Mouse (Mus musculus): ENCODE measurements at regions not wholly inside any gene's neighbourhood (a gene's known extent, or its start where the extent isn't known, plus 50 kb on each side); places are given as distances from the start of the nearest gene placed in this dataset.

GRCm38 (mm10) chr14:58842196-58842886 lies 300.4 kb downstream of the 1700129C05Rik start:
- Histone ChIP-seq H3K27ac (ENCODE audit: insufficient read depth, low read length) (no peak overlapping the region), H3K4me1 (ENCODE audit: control insufficient read depth, insufficient read depth, insufficient read length) (no peaks in the 10 kb centered on the region), H3K4me3 (ENCODE audit: extremely low read depth, insufficient read depth, insufficient read length) (no peak overlapping the region), H3K36me3 (ENCODE audit: control insufficient read depth, insufficient read depth, low read length) (no peaks in the 10 kb centered on the region), H3K27me3 (ENCODE audit: control insufficient read depth, insufficient read depth, low read length) (no peaks in the 10 kb centered on the region)
- DNase-seq (ENCODE audit: low read depth in 1 of 2, low spot score in 2 of 2): no peak
- TF ChIP-seq POLR2A (IDR thresholded peaks at IDR 0.05; ENCODE audit: low read depth, low read length) (no peak), CTCF (IDR thresholded peaks at IDR 0.05; ENCODE audit: extremely low read depth, insufficient read depth, insufficient read length, insufficient replicate concordance) (no peak)
- 89% methylated on average over 1 of the region's 1 CpGs for WGBS

- no peaks in the 10 kb centered on the region for H3K4me1 ChIP-seq (ENCODE audit: control insufficient read depth, insufficient read depth, insufficient read length)
- DNase-seq (ENCODE audit: low read depth in 1 of 2, low spot score in 2 of 2): no peak
- no peaks in the 10 kb centered on the region for H3K36me3 ChIP-seq (ENCODE audit: control insufficient read depth, insufficient read depth, low read length)
- WGBS: 75% methylated on average over 4 of the region's 4 CpGs
- no peak overlapping the region for H3K4me3 ChIP-seq (ENCODE audit: extremely low read depth, insufficient read depth, insufficient read length)
- no peaks in the 10 kb centered on the region for H3K27me3 ChIP-seq (ENCODE audit: control insufficient read depth, insufficient read depth, low read length)
- TF ChIP-seq POLR2A (IDR thresholded peaks at IDR 0.05; ENCODE audit: low read depth, low read length): no peak
- no peak for TF ChIP-seq CTCF (IDR thresholded peaks at IDR 0.05; ENCODE audit: extremely low read depth, insufficient read depth, insufficient read length, insufficient replicate concordance)
- H3K27ac ChIP-seq (ENCODE audit: insufficient read depth, low read length): no peak overlapping the region
Observed at GRCm38 (mm10) chr14:58822938-58823337, 319.8 kb downstream of the 1700129C05Rik start.

- H3K27me3 ChIP-seq (ENCODE audit: control insufficient read depth, insufficient read depth, low read length): no peaks in the 10 kb centered on the region
- no peaks in the 10 kb centered on the region for H3K4me1 ChIP-seq (ENCODE audit: control insufficient read depth, insufficient read depth, insufficient read length)
- DNase-seq (ENCODE audit: low read depth in 1 of 2, low spot score in 2 of 2): peak in 1 of 2 experiments; percentile 5
- 69% methylated on average over 10 of the region's 10 CpGs for WGBS
- no peak overlapping the region for H3K27ac ChIP-seq (ENCODE audit: insufficient read depth, low read length)
- no peak for TF ChIP-seq CTCF (IDR thresholded peaks at IDR 0.05; ENCODE audit: extremely low read depth, insufficient read depth, insufficient read length, insufficient replicate concordance)
- TF ChIP-seq POLR2A (IDR thresholded peaks at IDR 0.05; ENCODE audit: low read depth, low read length): no peak
- H3K36me3 ChIP-seq (ENCODE audit: control insufficient read depth, insufficient read depth, low read length): no peaks in the 10 kb centered on the region
- no peak overlapping the region for H3K4me3 ChIP-seq (ENCODE audit: extremely low read depth, insufficient read depth, insufficient read length)
Observed at GRCm38 (mm10) chr14:58817961-58818504, 324.7 kb downstream of the 1700129C05Rik start.

- no peak for DNase-seq (ENCODE audit: low read depth in 1 of 2, low spot score in 2 of 2)
- whole genome bisulfite sequencing: 63% methylated on average over 1 of the region's 1 CpGs
- no peak for TF ChIP-seq POLR2A (IDR thresholded peaks at IDR 0.05; ENCODE audit: low read depth, low read length)
- no peak for TF ChIP-seq CTCF (IDR thresholded peaks at IDR 0.05; ENCODE audit: extremely low read depth, insufficient read depth, insufficient read length, insufficient replicate concordance)
Observed at GRCm38 (mm10) chr14:58816540-58816876, 326.2 kb downstream of the 1700129C05Rik start.

GRCm38 (mm10) chr14:58815616-58816539 lies 326.8 kb downstream of the 1700129C05Rik start:
- no peak for DNase-seq (ENCODE audit: low read depth in 1 of 2, low spot score in 2 of 2)
- Histone ChIP-seq H3K4me1 (ENCODE audit: control insufficient read depth, insufficient read depth, insufficient read length) (no peaks in the 10 kb centered on the region), H3K27ac (ENCODE audit: insufficient read depth, low read length) (no peak overlapping the region), H3K36me3 (ENCODE audit: control insufficient read depth, insufficient read depth, low read length) (no peaks in the 10 kb centered on the region), H3K4me3 (ENCODE audit: extremely low read depth, insufficient read depth, insufficient read length) (no peak overlapping the region), H3K27me3 (ENCODE audit: control insufficient read depth, insufficient read depth, low read length) (no peaks in the 10 kb centered on the region)
- TF ChIP-seq CTCF (IDR thresholded peaks at IDR 0.05; ENCODE audit: extremely low read depth, insufficient read depth, insufficient read length, insufficient replicate concordance) (no peak), POLR2A (IDR thresholded peaks at IDR 0.05; ENCODE audit: low read depth, low read length) (no peak)
- WGBS: 70% methylated on average over 11 of the region's 11 CpGs

More at GRCm38 (mm10) chr14:58816540-58816876, 326.2 kb downstream of the 1700129C05Rik start:
- no peak overlapping the region for H3K27ac ChIP-seq (ENCODE audit: insufficient read depth, low read length)
- no peaks in the 10 kb centered on the region for H3K27me3 ChIP-seq (ENCODE audit: control insufficient read depth, insufficient read depth, low read length)
- no peak overlapping the region for H3K4me3 ChIP-seq (ENCODE audit: extremely low read depth, insufficient read depth, insufficient read length)
- H3K4me1 ChIP-seq (ENCODE audit: control insufficient read depth, insufficient read depth, insufficient read length): no peaks in the 10 kb centered on the region
- H3K36me3 ChIP-seq (ENCODE audit: control insufficient read depth, insufficient read depth, low read length): no peaks in the 10 kb centered on the region

- Histone ChIP-seq H3K36me3 (ENCODE audit: control insufficient read depth, insufficient read depth, low read length) (no peaks in the 10 kb centered on the region), H3K27ac (ENCODE audit: insufficient read depth, low read length) (no peak overlapping the region), H3K4me1 (ENCODE audit: control insufficient read depth, insufficient read depth, insufficient read length) (no peaks in the 10 kb centered on the region), H3K4me3 (ENCODE audit: extremely low read depth, insufficient read depth, insufficient read length) (no peak overlapping the region), H3K27me3 (ENCODE audit: control insufficient read depth, insufficient read depth, low read length) (no peaks in the 10 kb centered on the region)
- DNase-seq (ENCODE audit: low read depth in 1 of 2, low spot score in 2 of 2): no peak
- 49% methylated on average over 5 of the region's 5 CpGs for WGBS
- no peak for TF ChIP-seq CTCF (IDR thresholded peaks at IDR 0.05; ENCODE audit: extremely low read depth, insufficient read depth, insufficient read length, insufficient replicate concordance)
- no peak for TF ChIP-seq POLR2A (IDR thresholded peaks at IDR 0.05; ENCODE audit: low read depth, low read length)
Observed at GRCm38 (mm10) chr14:58812585-58812984, 330.1 kb downstream of the 1700129C05Rik start.

Measured in spleen, adult 2 months (tissue).